Mouse (Mus musculus) midbrain, embryonic 11.5 days (tissue): ENCODE results near the gene Dscam. TPM values are rescaled to one million over a fixed set of nuclear protein-coding genes. Genes with fewer than 3 reads are reported as not detected.
A peak's percentile ranks its signal among the peaks of the same experiment; 100 is the strongest.

ENCODE experiments used
- ATAC-seq: fragments of 200-750 bp; cut with Nextera tagmentation; 2 replicates; pipeline ENCODE4 v1.8.0; 2017; ENCODE audit warnings: moderate TSS enrichment, moderate library complexity; ENCODE audit not compliant: low FRiP score
- DNase-seq: peaks from one replicate; pipeline ENCODE4 v3.0.0; 2015; ENCODE audit warnings: low spot score; ENCODE audit errors: missing footprints
- H3K27ac ChIP-seq: fragments of 300-500 bp; sonication (generic); 2 replicates; pipeline ENCODE4 v1.5.1; 2014; ENCODE audit warnings: low read depth, low read length
- H3K27me3 ChIP-seq: fragments of 300-500 bp; sonication (generic); 2 replicates; pipeline ENCODE4 v1.6.1; 2014; ENCODE audit warnings: mild to moderate bottlenecking, low read length, moderate library complexity, mixed read lengths; ENCODE audit not compliant: control insufficient read depth, insufficient read depth
- H3K36me3 ChIP-seq: fragments of 300-500 bp; sonication (generic); 2 replicates; pipeline ENCODE4 v1.6.1; 2014; ENCODE audit warnings: mild to moderate bottlenecking, low read length, moderate library complexity, mixed read lengths; ENCODE audit not compliant: control insufficient read depth, insufficient read depth
- H3K4me1 ChIP-seq: fragments of 300-500 bp; sonication (generic); 2 replicates; pipeline ENCODE4 v1.6.1; 2014; ENCODE audit warnings: low read length; ENCODE audit not compliant: control insufficient read depth, insufficient read depth
- H3K4me2 ChIP-seq: fragments of 300-500 bp; sonication (generic); 2 replicates; pipeline ENCODE4 v1.6.1; 2014; ENCODE audit warnings: mild to moderate bottlenecking, moderate library complexity
- H3K4me3 ChIP-seq: fragments of 300-500 bp; sonication (generic); 2 replicates; pipeline ENCODE4 v1.5.1; 2014; ENCODE audit warnings: low read depth, low read length
- H3K9ac ChIP-seq: fragments of 300-500 bp; sonication (generic); 2 replicates; pipeline ENCODE4 v1.6.1; 2014; ENCODE audit warnings: low read length
- H3K9me3 ChIP-seq: fragments of 300-500 bp; sonication (generic); 2 replicates; pipeline ENCODE4 v1.6.1; 2016; ENCODE audit warnings: low read length; ENCODE audit not compliant: control insufficient read depth
- WGBS: fragments of 180-500 bp; shearing (Covaris S2); extraction: QIAGEN DNeasy Blood & Tissue Kit; methylation state at CpG from one replicate; pipeline ENCODE4 v1.1.7; 2014; 5-methylcytosine and 5-hydroxymethylcytosine counted together
- polyA plus RNA-seq: library from polyadenylated mRNA; unstranded; fragments of >200 nt; fragmentation: Nextera tagmentation; extraction: Ambion mirVana; gene quantifications from 2 replicates; pipeline ENCODE4 v1.2.1, GENCODE M21; 2014

Gene Dscam
- polyA plus RNA-seq, 1 experiment from 2014 or later, result 2.9 TPM

DNA sequence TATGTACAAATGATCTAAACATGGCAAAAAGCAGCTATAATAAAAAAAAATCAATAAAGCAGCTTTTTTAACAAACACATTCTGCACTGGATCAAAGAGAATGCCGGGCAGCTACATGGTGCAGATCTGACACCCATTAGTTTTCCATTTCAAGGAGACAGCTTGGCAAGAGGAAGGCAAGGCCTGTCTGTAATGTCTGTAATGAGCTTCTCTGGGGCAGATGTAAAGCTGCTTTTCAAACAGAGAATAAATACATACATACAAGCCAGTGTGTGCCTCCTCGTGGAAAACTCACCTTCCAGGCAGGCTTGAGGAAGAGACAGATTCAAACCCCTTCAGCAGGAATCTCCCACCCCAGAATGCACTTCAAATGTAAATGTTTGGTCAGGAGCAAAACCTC lies 167.7 kb downstream of the Dscam start:
- peaks cover 12% of the 10 kb centered on the region; the same call in 1 of the 2 replicates for H3K4me1 ChIP-seq
- H3K4me2 ChIP-seq, result no peak overlapping the region
- no peak for DNase-seq
- no peak overlapping the region for H3K4me3 ChIP-seq
- H3K27ac ChIP-seq, result no peak overlapping the region; the same call in 1 of the 2 replicates
- H3K9ac ChIP-seq, result no peak overlapping the region
- H3K27me3 ChIP-seq, result no peaks in the 10 kb centered on the region
- 44% methylated on average over 2 of the region's 2 CpGs for WGBS
- no peaks in the 10 kb centered on the region for H3K9me3 ChIP-seq
- no peak for ATAC-seq
- H3K36me3 ChIP-seq, result no peaks in the 10 kb centered on the region

DNA sequence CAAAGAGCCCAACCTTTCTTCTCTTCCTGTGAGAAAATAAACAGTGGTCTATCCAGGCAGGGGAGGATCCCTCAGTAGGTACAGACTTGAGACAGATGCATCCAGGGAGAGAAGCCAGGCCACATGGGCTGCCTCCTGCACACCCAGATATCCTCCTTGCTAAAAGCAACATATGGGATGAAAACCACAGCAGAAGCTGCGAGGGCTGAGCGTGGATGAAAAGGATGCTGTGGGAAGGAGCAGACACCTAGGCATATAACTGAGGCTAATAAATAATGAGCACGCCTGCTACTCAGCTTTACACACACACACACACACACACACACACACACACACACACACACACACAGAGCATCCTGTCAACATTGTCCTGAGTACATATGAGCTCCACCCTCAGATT lies 168.4 kb downstream of the Dscam start:
- H3K4me1 ChIP-seq, result peaks cover 6% of the 10 kb centered on the region; the same call in 1 of the 2 replicates
- no peaks in the 10 kb centered on the region for H3K36me3 ChIP-seq
- DNase-seq (no peak), ATAC-seq (no peak)
- no peak overlapping the region for H3K9ac ChIP-seq
- no peak overlapping the region for H3K4me2 ChIP-seq
- 83% methylated on average over 3 of the region's 3 CpGs for WGBS
- H3K4me3 ChIP-seq, result no peak overlapping the region
- H3K9me3 ChIP-seq, result no peaks in the 10 kb centered on the region
- no peaks in the 10 kb centered on the region for H3K27me3 ChIP-seq
- no peak overlapping the region; the same call in 1 of the 2 replicates for H3K27ac ChIP-seq

DNA sequence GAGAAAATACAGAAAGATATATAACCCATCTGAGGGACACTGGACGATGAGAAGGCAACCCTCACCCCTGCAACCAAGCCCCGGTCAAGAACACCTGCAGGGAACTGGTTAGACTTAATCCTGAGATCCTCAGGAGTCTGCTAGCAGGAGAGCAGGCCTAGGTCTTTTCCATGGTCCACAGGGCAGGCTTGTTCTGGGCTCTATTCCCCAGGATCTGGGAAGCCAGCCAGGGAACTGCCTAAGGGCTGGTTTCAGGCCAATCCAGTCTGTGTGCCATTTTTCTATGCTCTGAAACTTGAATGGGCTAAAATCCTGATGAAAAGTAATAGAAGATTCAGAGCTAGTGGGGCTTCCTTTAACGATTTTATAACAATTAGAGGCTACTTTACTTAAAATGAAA lies 173.7 kb downstream of the Dscam start:
- Histone ChIP-seq H3K9ac (no peak overlapping the region), H3K9me3 (no peaks in the 10 kb centered on the region), H3K36me3 (no peaks in the 10 kb centered on the region), H3K4me2 (no peak overlapping the region), H3K27me3 (no peaks in the 10 kb centered on the region), H3K4me1 (no peaks in the 10 kb centered on the region), H3K4me3 (no peak overlapping the region), H3K27ac (no peak overlapping the region)
- 78% methylated on average over 3 of the region's 3 CpGs for WGBS
- ATAC-seq (no peak), DNase-seq (peak; percentile 56)

GRCm38 (mm10) chr16:96995858-96996257 lies 174.7 kb downstream of the Dscam start:
- ATAC-seq, result no peak
- H3K27ac ChIP-seq, result no peak overlapping the region
- 80% methylated on average over 4 of the region's 4 CpGs for WGBS

GRCm38 (mm10) chr16:96987396-96987795 lies 183.2 kb downstream of the Dscam start:
- ATAC-seq (no peak), DNase-seq (no peak)
- Histone ChIP-seq H3K4me2 (no peak overlapping the region), H3K4me3 (no peak overlapping the region), H3K36me3 (no peaks in the 10 kb centered on the region), H3K9ac (no peak overlapping the region), H3K27ac (no peak overlapping the region), H3K4me1 (no peaks in the 10 kb centered on the region), H3K9me3 (no peaks in the 10 kb centered on the region), H3K27me3 (no peaks in the 10 kb centered on the region)
- whole genome bisulfite sequencing, result 79% methylated on average over 2 of the region's 2 CpGs

More at GRCm38 (mm10) chr16:96995858-96996257, 174.7 kb downstream of the Dscam start:
- no peaks in the 10 kb centered on the region for H3K36me3 ChIP-seq
- no peaks in the 10 kb centered on the region for H3K4me1 ChIP-seq
- no peaks in the 10 kb centered on the region for H3K9me3 ChIP-seq
- no peak overlapping the region for H3K4me2 ChIP-seq
- H3K4me3 ChIP-seq, result no peak overlapping the region
- no peak overlapping the region for H3K9ac ChIP-seq
- DNase-seq, result no peak
- no peaks in the 10 kb centered on the region for H3K27me3 ChIP-seq

- H3K27me3 ChIP-seq, result no peaks in the 10 kb centered on the region
- H3K4me2 ChIP-seq, result no peak overlapping the region
- WGBS, result 85% methylated on average over 7 of the region's 7 CpGs
- no peak overlapping the region for H3K27ac ChIP-seq
- H3K9me3 ChIP-seq, result no peaks in the 10 kb centered on the region
- H3K4me1 ChIP-seq, result peaks cover 9% of the 10 kb centered on the region
- H3K9ac ChIP-seq, result no peak overlapping the region
- no peak for DNase-seq
- no peak overlapping the region for H3K4me3 ChIP-seq
- no peaks in the 10 kb centered on the region for H3K36me3 ChIP-seq
- ATAC-seq, result no peak
Measured at GRCm38 (mm10) chr16:96973300-96973699, 197.3 kb downstream of the Dscam start.

GRCm38 (mm10) chr16:96971768-96972167 lies 198.8 kb downstream of the Dscam start:
- Histone ChIP-seq H3K27ac (no peak overlapping the region), H3K4me3 (no peak overlapping the region), H3K4me1 (peaks cover 9% of the 10 kb centered on the region), H3K9ac (no peak overlapping the region), H3K4me2 (no peak overlapping the region), H3K27me3 (no peaks in the 10 kb centered on the region), H3K9me3 (no peaks in the 10 kb centered on the region), H3K36me3 (no peaks in the 10 kb centered on the region)
- ATAC-seq, result no peak
- DNase-seq, result no peak
- WGBS, result 66% methylated on average over 4 of the region's 4 CpGs

DNA sequence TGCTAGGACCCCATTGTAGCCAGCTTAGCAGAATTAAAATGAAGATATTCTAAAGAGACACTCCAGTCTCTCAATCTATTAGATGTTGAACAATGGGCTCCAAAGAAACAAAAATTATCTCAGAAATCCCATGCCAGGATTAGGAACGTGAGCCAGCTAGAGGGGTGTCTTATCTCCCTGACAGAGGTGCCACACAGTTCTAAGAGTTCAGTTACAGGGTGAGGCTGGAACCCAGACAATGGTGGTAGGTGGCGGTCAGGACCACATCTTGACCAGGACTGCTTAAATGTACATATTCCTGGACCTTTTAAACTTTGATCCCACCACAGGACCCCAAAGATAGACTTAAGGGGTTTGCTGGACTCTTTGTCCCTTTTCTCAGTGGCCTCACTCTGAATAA lies 200.1 kb downstream of the Dscam start:
- no peak for ATAC-seq
- no peak overlapping the region for H3K4me2 ChIP-seq
- 75% methylated on average over 2 of the region's 2 CpGs for WGBS
- H3K9me3 ChIP-seq, result no peaks in the 10 kb centered on the region
- H3K4me1 ChIP-seq, result peaks cover 9% of the 10 kb centered on the region
- H3K36me3 ChIP-seq, result no peaks in the 10 kb centered on the region
- H3K27me3 ChIP-seq, result no peaks in the 10 kb centered on the region
- DNase-seq, result no peak
- H3K9ac ChIP-seq, result no peak overlapping the region
- no peak overlapping the region for H3K27ac ChIP-seq
- H3K4me3 ChIP-seq, result no peak overlapping the region

DNA sequence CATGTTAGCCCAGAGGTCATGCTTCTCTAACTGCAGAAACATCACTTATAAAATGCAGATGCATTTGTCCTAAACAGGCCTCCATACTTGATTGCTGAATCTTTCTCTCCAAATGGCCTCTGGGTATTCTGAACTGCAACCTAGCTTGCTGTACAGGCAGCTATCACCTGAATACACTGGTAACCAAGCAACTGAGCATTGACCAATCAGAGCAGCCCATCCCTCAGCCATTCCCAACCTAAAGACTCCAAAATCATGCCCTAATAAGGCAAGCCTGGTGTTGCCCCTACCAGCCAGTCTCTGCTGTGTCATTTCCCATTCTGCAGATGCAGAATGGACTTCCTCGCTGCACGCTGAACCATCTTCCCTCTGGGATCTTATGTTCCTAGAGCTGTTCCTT lies 200.9 kb downstream of the Dscam start:
- Histone ChIP-seq H3K27ac (no peak overlapping the region), H3K9ac (no peak overlapping the region), H3K4me3 (no peak overlapping the region), H3K9me3 (no peaks in the 10 kb centered on the region), H3K27me3 (no peaks in the 10 kb centered on the region), H3K36me3 (no peaks in the 10 kb centered on the region), H3K4me2 (no peak overlapping the region), H3K4me1 (peaks cover 6% of the 10 kb centered on the region)
- no peak for DNase-seq
- WGBS, result 88% methylated on average over 2 of the region's 2 CpGs
- no peak for ATAC-seq
